Mouse (Mus musculus) kidney, adult 9 months (tissue): ENCODE measurements around the gene Olfr133.
"Not testable (repeated sequence)": the region's sequence is repeated elsewhere in the genome, so short reads cannot be mapped to it uniquely, and the experiment has no call there.

ENCODE experiments used
- DNase-seq: peaks from one replicate; pipeline ENCODE4 v3.0.0; 2022

Olfr133 gene

GRCm38 (mm10) chr17:38144981-38145380 lies at the start of gene Olfr133:
Olfr133 (plus strand) TSS chr17:38145281.
- no peak for DNase-seq

GRCm38 (mm10) chr17:38124199-38124598 lies 20.9 kb upstream of the Olfr133 start:
- DNase-seq = not testable (repeated sequence)

- not testable (repeated sequence) for DNase-seq
Observed at GRCm38 (mm10) chr17:38125371-38125770, 19.7 kb upstream of the Olfr133 start.

GRCm38 (mm10) chr17:38134426-38134825 lies 10.7 kb upstream of the Olfr133 start, which contains the start of gene Olfr132:
Olfr132 (minus strand) TSS chr17:38134526.
- DNase-seq = no peak

GRCm38 (mm10) chr17:38171088-38171487 lies 26.0 kb downstream of the Olfr133 start, which contains the start of gene Olfr134:
Olfr134 (plus strand) TSS chr17:38171388.
- DNase-seq = no peak
